Comparison of ENCODE assay signal across 9 mouse cellular contexts in genomic region chr11:69800138-69800391, GRCm38 (mm10). TPM values are rescaled to one million over a fixed set of nuclear protein-coding genes. Genes with fewer than 3 reads are reported as not detected.
DNase-seq lines count a peak whose midpoint lies in the region; ATAC-seq and TF ChIP-seq lines count a peak whose summit lies in the region.
"Had no signal": no experiment of that assay in that cellular context is flagged by ENCODE, and none has a peak within 500 bp of the region (broad histone marks: within the 10 kb centered on the region; RNA-seq: fewer than 3 reads in every experiment).

No protein-coding gene starts in this region.

- peak overlapping the region; percentile 70; the same call in 1 of the 2 replicates for H3K27ac ChIP-seq in kidney, embryonic 14.5 days (ENCODE audit: low read depth, low read length)
- peak overlapping the region; percentile 67; the same call in 1 of the 2 replicates for H3K27ac ChIP-seq in forebrain, embryonic 11.5 days (ENCODE audit: low read depth, low read length)
- H3K27ac ChIP-seq in limb, embryonic 13.5 days, result peak overlapping the region; percentile 61; the same call in 1 of the 2 replicates
- peak overlapping the region; percentile 35; the same call in 1 of the 2 replicates for H3K27ac ChIP-seq in stomach, embryonic 14.5 days (ENCODE audit: low read length)

- no peaks in the 10 kb centered on the region for H3K9me3 ChIP-seq in kidney, embryonic 14.5 days (ENCODE audit: control insufficient read depth, low read length)
- H3K9me3 ChIP-seq in G1E (replicated peaks), result no peaks in the 10 kb centered on the region
- H3K9me3 ChIP-seq in forebrain, embryonic 11.5 days (ENCODE audit: control insufficient read depth, low read length), result no peaks in the 10 kb centered on the region
- H3K9me3 ChIP-seq in limb, embryonic 13.5 days, result no peaks in the 10 kb centered on the region
- no peaks in the 10 kb centered on the region for H3K9me3 ChIP-seq in stomach, embryonic 14.5 days (ENCODE audit: control insufficient read depth, low read depth, low read length)

- H3K4me2 ChIP-seq in kidney, embryonic 14.5 days (replicated peaks; ENCODE audit: low read depth, low read length), result peak overlapping the region; percentile 94
- peak overlapping the region; percentile 87 for H3K4me2 ChIP-seq in forebrain, embryonic 11.5 days (ENCODE audit: low read depth, low read length, severe bottlenecking)
- peak overlapping the region; percentile 92 for H3K4me2 ChIP-seq in limb, embryonic 13.5 days (replicated peaks)
- H3K4me2 ChIP-seq in stomach, embryonic 14.5 days (replicated peaks; ENCODE audit: low read depth, low read length), result peak overlapping the region; percentile 99

- H3K27me3 ChIP-seq in kidney, embryonic 14.5 days (ENCODE audit: control insufficient read depth, insufficient read depth, low read length), result peaks cover 37% of the 10 kb centered on the region
- peaks cover 82% of the 10 kb centered on the region for H3K27me3 ChIP-seq in G1E (ENCODE audit: insufficient read depth, low read length)
- peaks cover 40% of the 10 kb centered on the region for H3K27me3 ChIP-seq in forebrain, embryonic 11.5 days (ENCODE audit: control insufficient read depth, insufficient read depth, low read length)
- H3K27me3 ChIP-seq in limb, embryonic 13.5 days, result peaks cover 91% of the 10 kb centered on the region
- H3K27me3 ChIP-seq in stomach, embryonic 14.5 days (ENCODE audit: control insufficient read depth, insufficient read depth, low read length), result no peaks in the 10 kb centered on the region; the same call in 1 of the 2 replicates

- peak; percentile 0; the same call in 1 of the 2 replicates for ATAC-seq in kidney, embryonic 14.5 days (ENCODE audit: low FRiP score, low TSS enrichment)
- ATAC-seq in G1E (ENCODE audit: extremely low read depth, insufficient number of reproducible peaks, low FRiP score, poor library complexity, severe bottlenecking), result no peak
- ATAC-seq in forebrain, embryonic 11.5 days (replicated peaks; ENCODE audit: low FRiP score), result peak; percentile 13; the same call in 1 of the 2 replicates
- ATAC-seq in limb, embryonic 13.5 days (ENCODE audit: low FRiP score, low read depth), result no peak
- ATAC-seq in stomach, embryonic 14.5 days (ENCODE audit: insufficient number of reproducible peaks, insufficient read depth, low FRiP score, low read depth), result no peak

- 0 out of 2 replicates have a peak overlapping the region, but pooled peaks have one; percentile 76 for H3K9ac ChIP-seq in kidney, embryonic 14.5 days (ENCODE audit: low read depth, low read length)
- H3K9ac ChIP-seq in forebrain, embryonic 11.5 days (ENCODE audit: low read length), result peak overlapping the region; percentile 73
- peak overlapping the region; percentile 79 for H3K9ac ChIP-seq in limb, embryonic 13.5 days
- no peak overlapping the region for H3K9ac ChIP-seq in stomach, embryonic 14.5 days (replicated peaks; ENCODE audit: low read depth, low read length)

- H3K36me3 ChIP-seq in kidney, embryonic 14.5 days (ENCODE audit: control insufficient read depth, insufficient read depth, low read length), result no peaks in the 10 kb centered on the region
- H3K36me3 ChIP-seq in G1E (replicated peaks), result peaks cover 11% of the 10 kb centered on the region
- no peaks in the 10 kb centered on the region for H3K36me3 ChIP-seq in forebrain, embryonic 11.5 days (ENCODE audit: control insufficient read depth, insufficient read depth, low read length)
- no peaks in the 10 kb centered on the region for H3K36me3 ChIP-seq in limb, embryonic 13.5 days
- H3K36me3 ChIP-seq in stomach, embryonic 14.5 days (ENCODE audit: control insufficient read depth, insufficient read depth, low read length), result no peaks in the 10 kb centered on the region

- no peak for DNase-seq in kidney, adult 11 months
- DNase-seq in G1E (ENCODE audit: low spot score), result peak; percentile 34
- DNase-seq in forebrain, embryonic 11.5 days (ENCODE audit: low spot score), result no peak
- DNase-seq in spleen, postnatal 10 days (ENCODE audit: low spot score in 2 of 2), result no peak
- DNase-seq in thymus, postnatal 36 days, result no peak

- H3K4me1 ChIP-seq in kidney, embryonic 14.5 days (ENCODE audit: control insufficient read depth, insufficient read depth, low read length), result peaks cover 46% of the 10 kb centered on the region
- H3K4me1 ChIP-seq in G1E (ENCODE audit: insufficient read depth, low read depth, low read length), result peaks cover 66% of the 10 kb centered on the region
- peaks cover 47% of the 10 kb centered on the region for H3K4me1 ChIP-seq in forebrain, embryonic 11.5 days (replicated peaks; ENCODE audit: control insufficient read depth, insufficient read depth, low read length)
- H3K4me1 ChIP-seq in limb, embryonic 13.5 days, result peaks cover 73% of the 10 kb centered on the region
- H3K4me1 ChIP-seq in stomach, embryonic 14.5 days (ENCODE audit: control insufficient read depth, insufficient read depth, low read length), result peaks cover 47% of the 10 kb centered on the region

- no peak for TF ChIP-seq CTCF in G1E (IDR thresholded peaks at IDR 0.05; ENCODE audit: low read depth, low read length)

- H3K4me3 ChIP-seq in kidney, embryonic 14.5 days (ENCODE audit: low read length), result peak overlapping the region; percentile 48
- H3K4me3 ChIP-seq in G1E (ENCODE audit: low read depth, low read length), result peak overlapping the region; percentile 68; the same call in 1 of the 2 replicates
- H3K4me3 ChIP-seq in forebrain, embryonic 11.5 days (ENCODE audit: low read depth, low read length), result peak overlapping the region; percentile 49
- H3K4me3 ChIP-seq in limb, embryonic 13.5 days, result peak overlapping the region; percentile 57
- peak overlapping the region; percentile 57 for H3K4me3 ChIP-seq in stomach, embryonic 14.5 days (ENCODE audit: low read depth, low read length)

- under 1% methylated on average over 11 of the region's 11 CpGs for WGBS in kidney, embryonic 14.5 days
- under 1% methylated on average over 11 of the region's 11 CpGs for WGBS in forebrain, embryonic 11.5 days
- under 1% methylated on average over 11 of the region's 11 CpGs for WGBS in limb, embryonic 13.5 days
- WGBS in stomach, embryonic 14.5 days, result 3% methylated on average over 11 of the region's 11 CpGs

RNA-seq across cellular contexts. Expression of gene Fgf11, which starts 1.6 kb away (rescaled TPM):
- 1.7 and 1.9 TPM in 2 replicates for polyA plus RNA-seq in kidney, embryonic 14.5 days (2014; fragmentation: Nextera tagmentation; extraction: Ambion mirVana)
- total RNA-seq in G1E (2014; fragmentation: Nextera tagmentation), result 24.9 and 28.9 TPM in 2 replicates
- 3.6 and 4.2 TPM in 2 replicates for total RNA-seq in G1E (2017)
- polyA plus RNA-seq in G1E (2012), result 7.7 and 8.6 TPM in 2 replicates
- 1.3 and 1.7 TPM in 2 replicates for polyA plus RNA-seq in forebrain, embryonic 11.5 days (2014; fragmentation: Nextera tagmentation; extraction: Ambion mirVana)
- 2.8 and 2.9 TPM in 2 replicates for polyA plus RNA-seq in limb, embryonic 13.5 days (2015; fragmentation: Nextera tagmentation; extraction: Ambion mirVana)
- 2.1 and 3.6 TPM in 2 replicates for polyA plus RNA-seq in stomach, embryonic 14.5 days (2014; fragmentation: Nextera tagmentation; extraction: Ambion mirVana)

RNA-seq across cellular contexts. Expression of gene Chrnb1, which starts 4.3 kb away (rescaled TPM):
- 4.6 and 6.5 TPM in 2 replicates for polyA plus RNA-seq in kidney, embryonic 14.5 days (2014; fragmentation: Nextera tagmentation; extraction: Ambion mirVana)
- total RNA-seq in G1E (2014; fragmentation: Nextera tagmentation) (2.3 and 2.8 TPM in 2 replicates), G1E (2017) (1.1 and 1.2 TPM in 2 replicates)
- polyA plus RNA-seq in G1E (2012), result 0.39 and 0.50 TPM in 2 replicates
- 0.73 and 1.1 TPM in 2 replicates for polyA plus RNA-seq in forebrain, embryonic 11.5 days (2014; fragmentation: Nextera tagmentation; extraction: Ambion mirVana)
- polyA plus RNA-seq in limb, embryonic 13.5 days (2015; fragmentation: Nextera tagmentation; extraction: Ambion mirVana), result 23.6 and 27.7 TPM in 2 replicates
- 6.7 and 7.5 TPM in 2 replicates for polyA plus RNA-seq in stomach, embryonic 14.5 days (2014; fragmentation: Nextera tagmentation; extraction: Ambion mirVana)

RNA-seq across cellular contexts. Expression of gene Tmem102, which starts 5.4 kb away (rescaled TPM):
- polyA plus RNA-seq in kidney, embryonic 14.5 days (2014; fragmentation: Nextera tagmentation; extraction: Ambion mirVana), result 6.4 and 7.7 TPM in 2 replicates
- total RNA-seq in G1E (2014; fragmentation: Nextera tagmentation) (not detected in 2 replicates), G1E (2017) (not detected in 2 replicates)
- polyA plus RNA-seq in G1E (2012), result not detected in 2 replicates
- 0.32 and 0.65 TPM in 2 replicates for polyA plus RNA-seq in forebrain, embryonic 11.5 days (2014; fragmentation: Nextera tagmentation; extraction: Ambion mirVana)
- polyA plus RNA-seq in limb, embryonic 13.5 days (2015; fragmentation: Nextera tagmentation; extraction: Ambion mirVana), result 2.5 and 2.6 TPM in 2 replicates
- polyA plus RNA-seq in stomach, embryonic 14.5 days (2014; fragmentation: Nextera tagmentation; extraction: Ambion mirVana), result 12.2 and 15.0 TPM in 2 replicates

RNA-seq across cellular contexts. Expression of gene Gm39566, which starts 15.0 kb away (rescaled TPM):
- not detected in 2 replicates for polyA plus RNA-seq in kidney, embryonic 14.5 days (2014; fragmentation: Nextera tagmentation; extraction: Ambion mirVana)
- not detected in 2 replicates for total RNA-seq in G1E (2014; fragmentation: Nextera tagmentation)
- 0.05 and 0.06 TPM in 2 replicates for total RNA-seq in G1E (2017)
- not detected in 2 replicates for polyA plus RNA-seq in G1E (2012)
- polyA plus RNA-seq in forebrain, embryonic 11.5 days (2014; fragmentation: Nextera tagmentation; extraction: Ambion mirVana), result not detected in 2 replicates
- polyA plus RNA-seq in limb, embryonic 13.5 days (2015; fragmentation: Nextera tagmentation; extraction: Ambion mirVana), result not detected in 2 replicates
- polyA plus RNA-seq in stomach, embryonic 14.5 days (2014; fragmentation: Nextera tagmentation; extraction: Ambion mirVana), result not detected in 2 replicates
- polyA plus RNA-seq: liver, embryonic 16.5 days had no signal

RNA-seq across cellular contexts. Expression of gene Spem2, which starts 18.2 kb away (rescaled TPM):
- polyA plus RNA-seq in kidney, embryonic 14.5 days (2014; fragmentation: Nextera tagmentation; extraction: Ambion mirVana), result not detected in 2 replicates
- total RNA-seq in G1E (2014; fragmentation: Nextera tagmentation), result not detected in 2 replicates
- not detected in 2 replicates for total RNA-seq in G1E (2017)
- not detected in 2 replicates for polyA plus RNA-seq in G1E (2012)
- not detected in 2 replicates for polyA plus RNA-seq in forebrain, embryonic 11.5 days (2014; fragmentation: Nextera tagmentation; extraction: Ambion mirVana)
- not detected in 2 replicates for polyA plus RNA-seq in limb, embryonic 13.5 days (2015; fragmentation: Nextera tagmentation; extraction: Ambion mirVana)
- not detected in 2 replicates for polyA plus RNA-seq in stomach, embryonic 14.5 days (2014; fragmentation: Nextera tagmentation; extraction: Ambion mirVana)
- polyA plus RNA-seq: liver, embryonic 16.5 days had no signal

Comparison
In these comparisons a context has a peak if more than half of its experiments do, and no peak if none do; other contexts are left out.
1. ATAC-seq: peak in kidney, embryonic 14.5 days (single experiment) and forebrain, embryonic 11.5 days (single experiment); none in G1E (single experiment), limb, embryonic 13.5 days (single experiment) and stomach, embryonic 14.5 days (single experiment).
2. Peak in every context shown above with its lines, with median percentiles within 50 percentile points of each other: H3K27ac ChIP-seq, H3K4me2 ChIP-seq and H3K4me3 ChIP-seq.